Mouse (Mus musculus): ENCODE results near the gene Calhm6.

Gene Calhm6

DNA sequence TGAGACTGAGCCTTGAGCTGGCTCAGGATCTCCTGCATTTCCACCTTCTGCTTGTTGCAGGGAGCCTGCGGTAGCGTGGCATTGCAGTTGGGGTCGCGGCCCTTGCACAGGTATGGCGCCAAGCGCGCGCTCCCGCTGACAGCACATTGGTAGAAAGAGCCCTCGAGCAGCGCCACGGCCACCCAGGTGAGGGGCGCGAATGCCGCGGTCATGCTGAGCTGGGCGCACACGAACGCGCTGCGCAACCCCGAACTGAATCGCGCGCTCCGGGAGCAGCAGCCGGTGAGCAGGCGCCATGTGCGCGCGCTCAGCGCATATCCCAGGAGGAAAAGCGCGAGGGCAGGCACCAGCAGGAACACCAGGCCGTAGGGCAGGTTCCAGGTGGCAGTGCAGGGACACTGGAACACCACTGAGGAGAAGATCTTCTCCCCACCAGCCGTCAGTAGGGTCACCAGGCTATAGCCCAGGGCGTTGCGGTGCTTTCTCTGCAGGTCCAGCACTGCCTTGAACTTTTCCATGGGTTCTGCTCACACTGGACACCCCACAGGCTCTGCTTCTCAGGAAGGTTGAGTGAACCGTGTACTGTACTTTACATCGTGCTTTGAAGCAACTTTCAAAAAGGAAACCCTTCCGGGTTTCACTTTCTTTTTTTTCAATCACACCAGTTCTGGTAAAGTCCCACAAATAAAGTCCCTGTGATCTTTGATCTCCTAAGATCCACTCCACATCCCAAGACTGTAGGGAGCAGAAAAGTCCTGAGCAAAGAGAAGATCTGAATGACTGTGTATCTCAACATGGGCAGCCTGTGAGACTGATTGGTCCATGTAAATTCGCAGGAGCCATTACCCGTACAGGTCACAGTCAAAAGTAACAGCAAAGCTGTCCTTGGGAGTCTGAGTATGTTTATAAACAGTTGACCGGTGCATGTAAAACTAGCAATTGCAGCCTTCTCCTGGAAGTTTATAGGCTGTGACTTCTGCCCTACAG is at the start of gene Calhm6:
Gene Calhm6 (minus strand): TSS at position 593 of the 987 bp plus-strand sequence.
- peak; percentile 48 for DNase-seq (ENCODE audit: low spot score)

DNA sequence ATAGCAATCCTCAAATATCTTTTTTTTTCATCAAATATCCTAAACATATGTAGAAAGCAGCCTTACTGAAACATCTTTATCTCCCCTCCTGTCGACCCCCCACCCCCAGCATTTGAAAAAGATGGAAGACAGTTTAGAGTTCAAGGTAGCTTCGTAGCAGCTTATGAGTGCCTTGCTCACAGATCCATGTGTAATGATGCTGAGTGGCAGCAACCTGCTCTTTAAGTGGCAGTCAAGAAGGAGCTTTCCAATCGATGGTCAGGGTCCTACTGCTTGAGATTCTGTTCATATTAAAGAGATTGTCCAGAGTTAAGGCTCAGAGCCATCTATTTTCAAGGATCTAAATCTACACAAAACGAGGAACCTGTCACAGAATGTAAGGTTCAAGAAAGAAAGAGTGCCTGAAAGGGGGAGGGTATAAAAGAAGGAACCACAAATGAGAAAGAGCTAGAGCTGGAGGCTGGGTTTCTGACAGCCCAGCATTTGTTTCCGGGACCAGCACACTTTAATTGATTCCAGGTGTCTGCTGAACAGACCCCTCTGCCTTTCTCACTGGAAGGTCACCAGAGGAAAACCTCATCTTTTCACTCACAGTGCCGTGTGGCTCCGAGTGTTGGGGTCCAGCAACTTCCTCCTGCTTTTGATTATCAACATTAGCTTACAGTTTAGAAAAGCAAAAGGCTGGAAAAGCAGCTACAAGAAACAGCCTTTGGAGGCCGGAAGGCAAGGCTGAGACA is 48.3 kb upstream of the Calhm6 start:
- DNase-seq (ENCODE audit: low spot score): peak; percentile 9

DNA sequence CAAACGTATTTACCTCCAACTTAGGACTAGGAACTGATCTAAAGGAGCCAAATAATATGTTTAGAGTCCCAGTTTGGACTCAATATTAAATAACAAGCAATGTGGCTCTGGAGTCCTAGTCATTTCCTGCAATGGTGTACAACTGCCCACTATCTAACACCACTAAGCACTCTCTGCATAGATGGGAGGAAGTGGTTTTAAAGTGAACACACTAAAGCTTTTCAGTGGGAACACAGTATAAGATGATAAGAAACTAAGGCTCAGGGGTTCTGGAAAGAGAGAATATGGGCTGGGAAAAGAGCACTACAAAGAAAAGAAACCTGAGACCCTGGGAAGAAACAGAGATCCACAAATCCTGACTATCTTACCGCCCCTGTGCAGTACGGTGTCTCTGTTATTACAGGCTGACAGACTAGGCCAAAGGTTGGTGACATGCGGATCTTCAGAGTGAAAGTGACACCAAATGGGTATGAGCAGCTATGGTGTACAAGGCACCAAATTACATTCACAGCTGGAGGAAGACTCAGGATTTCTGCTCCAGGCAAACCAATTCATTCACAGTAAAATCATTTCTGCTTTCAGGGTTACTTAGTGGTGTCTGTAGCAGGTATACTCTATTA is 45.0 kb upstream of the Calhm6 start:
- no peak for DNase-seq (ENCODE audit: low spot score)

DNA sequence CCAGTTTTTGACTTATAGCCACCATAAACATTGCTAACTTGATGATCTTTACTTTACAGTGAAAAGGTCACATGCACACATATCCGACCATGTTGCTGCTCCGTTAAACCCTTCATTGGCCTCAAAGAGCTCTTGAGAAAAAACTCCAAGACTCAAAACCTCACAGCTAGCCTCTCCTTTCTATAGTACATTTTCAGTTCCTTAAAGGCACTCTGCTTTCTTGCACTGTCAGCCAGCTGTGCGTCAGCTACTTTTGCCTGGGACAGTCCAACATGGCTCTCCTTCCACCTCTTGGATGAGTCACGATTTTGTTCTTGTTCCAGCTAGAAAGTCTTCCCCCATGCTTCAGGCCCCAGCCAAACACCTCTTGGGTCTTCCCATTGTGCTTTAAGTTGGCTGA is 43.9 kb upstream of the Calhm6 start:
- no peak for DNase-seq (ENCODE audit: low spot score)

DNA sequence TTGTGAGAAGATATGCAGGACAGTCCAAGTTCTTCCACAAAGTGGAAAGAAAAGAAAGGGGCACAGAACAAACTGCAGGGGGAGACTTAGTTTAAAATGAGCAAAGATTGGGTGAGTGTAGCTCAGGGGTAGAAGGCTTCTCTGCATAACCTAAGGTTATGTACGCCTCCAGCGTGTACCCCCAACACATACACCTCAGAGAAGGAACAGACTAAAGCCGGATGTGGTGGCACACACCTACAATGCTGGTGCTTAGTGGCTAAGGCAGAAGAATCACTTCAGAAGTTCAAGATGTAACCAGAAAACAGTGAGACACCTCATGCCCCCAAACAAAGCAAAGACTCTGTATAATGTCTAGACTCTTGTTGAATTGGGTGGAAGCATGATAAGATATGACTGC is 43.4 kb upstream of the Calhm6 start:
- no peak for DNase-seq (ENCODE audit: low spot score)

DNA sequence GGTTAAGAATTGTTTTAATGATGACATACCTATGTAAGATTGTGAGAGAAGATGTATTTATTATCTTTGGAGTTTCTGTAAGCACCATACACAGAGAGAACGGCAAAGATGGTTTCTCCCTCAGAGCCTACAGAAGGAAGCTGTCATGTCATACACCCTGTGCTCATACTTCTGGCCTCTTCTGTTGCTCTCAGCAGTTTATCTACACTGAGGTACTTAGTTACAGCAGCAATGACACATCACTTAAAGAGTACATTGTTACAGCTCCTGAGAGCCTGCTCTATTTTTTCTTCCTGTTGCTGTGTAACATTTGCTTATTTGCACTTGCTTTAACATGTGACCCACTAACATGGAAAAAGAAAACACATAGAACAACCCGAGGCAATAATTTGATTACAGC is 39.2 kb upstream of the Calhm6 start:
- DNase-seq (ENCODE audit: low spot score): no peak

DNA sequence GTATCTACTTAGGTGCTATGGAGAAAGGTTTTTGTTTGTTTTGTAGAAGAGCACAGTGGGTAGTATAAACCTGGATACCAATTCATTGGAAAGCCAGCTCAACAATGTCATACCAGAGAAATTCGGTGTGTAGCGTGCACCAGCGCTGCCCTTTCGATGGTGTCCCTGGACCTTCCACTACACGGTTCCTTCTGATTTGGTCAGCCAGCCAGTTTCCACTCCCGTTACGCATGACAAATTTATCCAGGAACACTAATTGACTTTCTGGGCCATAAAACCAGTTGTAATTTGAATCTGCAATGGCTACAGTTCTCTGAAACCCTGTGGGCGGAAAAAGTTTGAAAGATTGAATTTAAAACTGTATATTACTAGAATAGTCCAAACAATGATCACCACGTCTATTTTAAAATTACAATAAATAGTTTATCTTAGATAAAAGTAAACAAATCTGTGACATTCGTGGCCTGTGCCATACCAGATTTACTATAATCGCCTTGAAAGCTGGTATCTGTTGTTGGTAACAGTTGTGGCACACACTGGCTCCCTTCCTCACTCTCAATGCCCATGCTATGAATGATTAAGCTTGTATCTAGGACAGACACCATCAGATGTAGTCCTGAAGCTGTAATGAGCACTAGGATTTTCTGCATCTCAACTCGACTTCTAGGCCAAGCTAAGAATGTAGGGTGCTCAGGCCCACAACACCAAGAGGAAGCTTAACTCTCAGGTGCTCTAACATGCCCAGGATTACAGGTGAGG is 28.2 kb upstream of the Calhm6 start:
- DNase-seq (ENCODE audit: low spot score): no peak

DNA sequence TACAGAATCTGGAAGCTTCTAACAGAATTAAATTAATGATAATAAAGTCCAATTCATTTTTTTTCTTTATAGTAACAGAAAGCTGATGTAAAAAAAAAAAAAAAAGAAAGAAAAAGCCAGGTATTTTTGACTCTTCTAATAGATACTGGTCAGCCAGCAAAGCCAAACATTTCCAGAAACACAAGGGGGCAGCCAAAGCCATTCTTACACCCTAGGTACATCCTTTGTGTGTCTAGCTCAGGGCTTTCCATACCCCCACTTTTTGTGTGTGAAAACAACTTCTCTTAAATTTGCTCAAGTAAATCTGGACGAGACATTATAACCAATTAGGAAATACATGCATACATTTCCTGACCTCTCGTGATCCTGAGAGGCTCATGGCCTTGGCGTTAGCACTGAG is 24.0 kb upstream of the Calhm6 start:
- DNase-seq (ENCODE audit: low spot score): peak; percentile 5

DNA sequence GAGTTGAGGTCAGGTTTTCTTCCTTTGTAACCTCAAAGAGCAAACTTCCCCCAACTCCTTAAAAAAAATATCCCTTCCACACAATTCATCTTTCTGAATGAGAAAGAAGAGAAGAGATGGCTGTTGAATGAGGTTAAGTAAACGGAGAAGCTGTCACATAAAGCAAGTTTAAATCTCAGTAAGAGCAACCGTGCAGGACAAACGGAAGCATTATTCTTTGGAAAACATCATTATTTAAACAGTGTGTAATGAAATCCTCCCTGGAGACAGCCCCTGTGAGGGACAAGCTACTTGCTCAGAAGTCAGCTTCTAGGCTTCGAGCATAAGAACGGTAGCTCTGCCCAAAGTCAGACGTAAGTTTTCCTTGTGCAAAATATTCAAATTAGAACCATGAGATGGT is 22.7 kb upstream of the Calhm6 start:
- DNase-seq (ENCODE audit: low spot score): no peak

DNA sequence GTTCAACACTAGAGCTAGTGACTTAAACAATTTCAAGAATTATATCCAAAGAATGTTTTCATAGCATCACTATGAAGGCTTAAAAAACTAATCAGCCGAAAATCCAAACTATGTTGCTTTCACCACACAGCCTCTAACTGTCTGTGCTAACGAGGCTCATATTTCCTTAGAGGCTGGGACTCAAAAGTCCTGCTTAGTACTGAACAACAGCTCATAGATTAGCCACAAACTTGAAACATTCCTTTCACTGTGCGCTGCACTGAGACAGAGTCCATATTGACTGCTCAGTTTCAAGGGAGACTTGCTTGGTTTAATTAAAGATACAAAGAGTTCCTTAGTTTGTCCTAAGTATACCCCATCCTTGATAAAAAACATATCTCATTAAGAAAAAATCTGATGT is 22.0 kb upstream of the Calhm6 start:
- DNase-seq (ENCODE audit: low spot score): no peak

DNA sequence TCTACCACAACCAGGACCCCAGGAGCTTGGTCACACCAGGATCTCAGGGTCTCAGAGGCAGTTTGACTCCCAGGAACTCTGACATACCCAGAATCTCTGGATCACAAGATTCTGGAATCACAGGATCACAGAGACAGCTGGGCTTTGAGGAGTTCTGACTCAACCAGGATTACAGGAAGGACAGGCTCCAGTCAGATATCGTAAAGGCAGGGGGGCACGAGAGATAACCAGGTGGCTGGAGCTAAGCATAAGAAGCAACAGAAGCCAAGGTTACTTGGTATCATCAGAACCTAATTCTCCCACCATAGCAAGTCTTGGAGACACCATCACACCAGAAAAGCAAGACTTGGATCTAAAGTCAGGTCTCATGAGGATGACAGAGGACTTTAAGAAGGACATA is 13.9 kb upstream of the Calhm6 start:
- no peak for DNase-seq (ENCODE audit: low spot score)

DNA sequence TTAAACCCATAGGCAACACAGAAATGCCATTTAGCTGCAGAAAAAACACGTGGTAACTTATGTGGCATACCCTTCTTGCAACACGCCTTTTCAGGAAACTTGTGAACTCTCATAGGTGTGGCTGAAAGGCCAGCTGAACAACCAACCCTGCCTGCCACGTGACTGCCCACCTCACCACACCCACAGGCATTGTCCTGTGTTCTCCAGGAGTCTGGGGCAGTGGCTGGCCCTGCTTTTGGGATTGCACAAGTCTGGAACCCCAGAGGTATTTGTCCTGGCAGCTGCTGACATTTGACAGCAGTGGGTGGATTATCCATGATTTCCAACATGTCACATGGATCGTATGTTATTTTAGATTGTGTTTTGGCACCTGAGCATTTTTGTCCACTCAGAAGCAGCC is 12.0 kb upstream of the Calhm6 start:
- no peak for DNase-seq (ENCODE audit: low spot score)

DNA sequence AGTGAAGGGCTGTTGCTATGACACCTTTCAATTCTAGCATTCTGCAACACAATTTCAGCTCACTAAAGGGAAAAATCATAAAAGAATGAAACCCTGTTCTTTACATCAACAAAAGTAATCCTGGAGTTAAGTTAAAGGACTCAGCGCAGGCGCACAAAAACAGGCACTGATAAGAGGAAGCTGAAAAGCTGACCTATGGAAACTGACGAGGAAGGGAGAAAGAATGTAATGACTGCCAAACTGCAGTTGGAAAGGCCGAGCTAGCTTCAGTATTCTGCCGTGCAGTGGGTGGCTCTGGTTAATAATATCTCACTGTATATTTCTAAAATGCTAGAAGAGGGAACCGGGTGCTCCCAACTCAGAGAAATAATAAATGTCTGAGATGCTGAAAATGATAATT is 10.2 kb upstream of the Calhm6 start:
- DNase-seq (ENCODE audit: low spot score): no peak

DNA sequence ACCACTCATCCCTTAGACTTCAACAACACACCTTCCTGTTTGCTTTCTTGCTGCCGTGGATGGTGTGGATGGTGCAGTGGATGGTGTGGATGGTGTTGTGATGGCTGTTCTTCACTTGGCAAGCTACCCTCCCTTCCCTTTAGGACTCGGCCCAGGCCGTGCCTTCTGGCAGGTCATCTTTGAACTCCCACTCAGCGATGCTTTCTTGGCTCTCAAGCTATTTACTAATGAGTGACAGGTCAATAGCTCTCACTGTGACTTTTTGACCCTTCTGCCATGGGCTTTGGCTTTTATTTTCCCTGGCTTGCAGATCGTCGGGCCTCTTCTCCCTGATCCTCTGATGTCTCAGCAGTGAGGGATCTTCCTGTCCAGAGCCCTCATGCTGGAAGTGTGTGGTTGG is 8.6 kb upstream of the Calhm6 start:
- DNase-seq (ENCODE audit: low spot score): no peak

DNA sequence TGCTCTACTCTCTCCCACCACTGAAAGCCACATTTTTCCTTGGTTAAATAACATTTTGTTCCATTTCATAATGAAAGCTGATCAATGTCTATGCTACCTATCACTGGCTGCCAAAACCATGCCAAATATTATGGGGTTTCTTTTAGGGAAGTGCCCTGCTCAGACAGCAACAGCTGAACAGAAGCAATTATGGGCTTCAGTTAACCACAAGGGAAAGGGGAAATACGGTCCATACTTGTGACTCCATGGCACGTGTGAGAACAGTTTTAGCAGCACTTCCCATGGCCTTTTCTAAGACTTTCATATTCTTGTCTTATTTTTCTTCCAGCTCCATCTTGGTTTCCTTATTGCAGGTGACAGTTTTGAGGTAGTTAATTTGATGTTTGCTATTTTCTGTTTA is 3.6 kb upstream of the Calhm6 start:
- no peak for DNase-seq (ENCODE audit: low spot score)

DNA sequence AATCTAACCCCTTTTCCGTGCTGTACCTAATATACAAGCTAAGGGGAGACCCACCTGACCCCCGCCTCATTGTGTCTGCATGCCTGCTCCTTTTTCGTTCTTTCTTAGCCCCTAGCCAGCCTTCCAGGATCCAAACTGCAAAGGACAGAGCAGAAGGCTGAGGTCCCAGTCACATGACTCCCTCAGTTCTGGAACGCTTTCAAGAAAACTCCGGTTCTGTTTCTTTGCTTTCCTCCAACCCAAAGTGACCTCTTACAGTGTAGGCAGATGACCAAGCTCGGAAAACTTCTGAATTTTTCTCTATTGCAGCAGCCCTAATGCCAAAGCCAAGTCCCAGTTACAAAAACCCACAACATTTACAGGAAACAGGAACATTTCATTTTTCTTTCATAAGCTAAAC is 607 bp upstream of the Calhm6 start:
- DNase-seq (ENCODE audit: low spot score): no peak

DNA sequence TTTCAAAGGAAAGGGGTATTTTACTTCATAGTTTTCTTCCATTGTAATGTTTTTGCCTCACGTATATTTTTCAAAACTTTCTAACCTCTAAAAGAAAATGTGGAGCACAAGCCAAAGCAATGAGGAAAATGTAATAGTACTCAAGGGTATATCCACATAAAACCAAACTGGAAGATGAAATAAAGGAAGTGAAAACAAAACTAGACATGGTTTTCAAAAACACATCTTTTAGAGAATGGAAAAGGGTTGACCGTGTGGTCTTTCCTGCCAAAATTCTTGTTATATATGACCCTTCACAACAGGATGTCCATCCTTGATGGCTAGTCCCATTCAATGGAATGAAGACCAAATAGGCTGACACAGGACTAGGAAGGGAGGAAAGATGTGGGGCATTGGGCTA is 9.4 kb downstream of the Calhm6 start:
- DNase-seq (ENCODE audit: low spot score): no peak

DNA sequence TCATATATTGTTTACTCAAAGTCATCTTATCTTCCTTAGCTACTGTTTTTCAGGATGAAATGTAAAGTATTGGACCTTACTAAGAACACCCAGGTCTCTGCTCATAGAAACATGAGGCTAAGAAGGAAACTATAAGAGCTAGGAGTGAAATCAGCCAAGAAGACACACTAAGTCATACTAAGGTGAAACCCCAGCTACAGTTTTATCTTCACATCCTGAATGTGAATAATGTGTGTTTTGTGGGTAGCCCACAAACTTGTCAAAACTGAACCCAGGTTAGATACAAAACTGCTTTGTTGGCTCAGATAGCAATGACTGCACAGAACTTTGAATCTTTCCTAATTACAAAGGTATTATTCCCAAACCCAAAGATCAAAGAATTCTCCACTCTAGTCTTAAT is 10.0 kb downstream of the Calhm6 start:
- DNase-seq (ENCODE audit: low spot score): no peak

DNA sequence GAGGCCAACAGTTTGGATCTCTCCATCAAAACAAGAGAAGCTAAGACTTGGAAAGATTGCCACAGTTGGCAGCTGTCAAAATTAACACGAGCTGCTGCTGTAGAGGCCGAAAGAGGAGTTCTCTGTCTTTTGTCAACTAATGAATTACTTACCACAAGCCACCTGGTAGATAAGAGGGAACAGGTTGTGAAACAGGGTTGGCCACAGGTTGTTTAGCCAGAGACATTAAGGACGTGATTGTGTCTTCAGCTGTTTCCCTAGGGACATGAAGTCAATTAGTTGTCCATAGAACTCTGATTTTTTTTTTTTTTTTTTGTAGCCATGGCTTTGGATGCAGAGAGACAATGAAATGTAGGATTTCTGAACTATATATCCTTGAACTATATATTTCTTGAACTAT is 10.7 kb downstream of the Calhm6 start:
- DNase-seq (ENCODE audit: low spot score): no peak

DNA sequence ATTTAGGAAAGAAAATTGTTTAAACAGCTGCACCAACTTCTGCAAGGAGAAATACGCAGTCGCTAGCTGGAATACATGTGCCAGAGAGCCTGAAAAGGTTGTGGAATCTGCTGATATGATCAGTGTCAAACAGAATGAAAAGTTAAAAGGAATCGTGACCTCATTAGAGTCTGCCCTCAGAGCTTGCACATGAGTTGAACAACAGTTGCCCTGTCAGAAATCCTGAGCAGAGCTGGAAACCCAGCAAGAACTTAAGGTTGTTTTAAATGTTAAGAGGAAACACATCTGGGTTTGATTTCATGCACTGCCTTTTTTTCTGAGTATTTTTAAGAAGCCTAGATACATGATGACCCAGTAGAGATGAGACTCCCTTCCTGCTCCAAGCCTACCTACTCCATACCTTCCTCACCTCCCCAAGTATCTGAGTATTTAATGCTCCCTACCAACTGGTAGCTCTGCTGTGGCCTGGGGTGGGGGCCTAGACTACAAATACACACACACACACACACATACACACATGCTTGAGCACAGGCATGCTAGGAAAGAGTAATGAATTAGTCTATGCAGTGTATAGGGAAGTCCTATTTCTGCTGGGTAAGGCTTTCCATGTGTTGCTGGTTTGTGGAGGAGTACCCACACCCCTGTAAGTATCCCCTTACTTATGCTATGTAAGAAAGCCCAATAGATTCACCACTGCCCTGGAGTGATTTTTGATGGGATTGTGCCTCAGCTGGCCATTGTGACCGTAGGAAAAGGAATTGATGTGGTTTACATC is 15.6 kb downstream of the Calhm6 start:
- DNase-seq (ENCODE audit: low spot score): no peak

DNA sequence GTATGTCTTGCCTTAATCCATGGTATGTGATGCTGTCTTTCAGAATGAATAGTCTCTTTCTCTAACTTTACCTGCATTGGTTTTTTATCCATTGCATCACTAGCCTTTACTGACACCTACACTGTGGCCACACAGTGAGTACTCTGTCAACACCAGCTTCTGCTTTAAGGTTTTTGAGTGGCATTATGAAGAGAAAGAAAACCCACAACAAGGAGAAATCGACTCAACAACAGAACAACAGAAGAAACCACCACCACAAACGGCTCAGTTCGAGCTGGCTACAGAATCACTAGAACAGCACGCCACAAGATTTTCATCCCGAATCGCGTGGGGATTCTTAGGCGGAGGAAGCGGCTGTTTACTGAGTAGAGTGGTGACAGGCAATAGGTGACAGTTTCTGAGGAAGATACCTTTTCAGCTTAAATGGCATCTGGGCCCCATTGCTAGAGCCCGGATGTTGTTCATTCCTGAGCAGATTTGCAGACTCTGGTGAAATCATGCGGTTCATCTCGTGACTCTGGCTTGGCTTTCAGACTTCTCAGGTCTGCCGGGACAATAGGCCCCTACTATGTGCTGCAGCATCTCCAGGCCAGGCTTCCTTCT is 16.8 kb downstream of the Calhm6 start:
- no peak for DNase-seq (ENCODE audit: low spot score)

Measured in retina, embryonic 14.5 days (tissue).